11 mouse cellular contexts compared by ENCODE assay signal in the genomic region with DNA sequence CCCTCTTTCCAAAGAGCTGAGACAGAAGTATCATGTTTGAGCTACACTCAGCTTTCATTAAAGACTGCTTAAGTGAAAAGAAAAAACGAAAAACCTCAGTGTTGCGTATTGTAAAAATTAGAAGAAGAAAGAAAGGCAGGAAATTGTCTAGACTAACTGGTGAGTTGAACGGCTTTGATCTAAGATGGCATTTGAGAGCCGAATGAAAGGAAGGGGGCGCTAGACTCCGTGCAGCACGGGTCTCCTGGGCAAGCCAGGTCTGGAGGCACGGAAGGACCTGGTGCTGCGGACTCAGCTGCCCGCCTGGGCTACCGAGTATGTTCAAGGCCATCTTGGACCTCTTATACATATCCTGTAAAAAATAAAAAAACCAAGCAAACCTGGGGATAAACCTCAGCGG. TPM values are rescaled to one million over a fixed set of nuclear protein-coding genes. Genes with fewer than 3 reads are reported as not detected.
DNase-seq lines count a peak whose midpoint lies in the region; ATAC-seq and TF ChIP-seq lines count a peak whose summit lies in the region.
"Had no signal": no experiment of that assay in that cellular context is flagged by ENCODE, and none has a peak within 500 bp of the region (broad histone marks: within the 10 kb centered on the region; RNA-seq: fewer than 3 reads in every experiment).

No protein-coding gene starts in this region.

- TF ChIP-seq CTCF in forebrain, postnatal 0 days (IDR thresholded peaks at IDR 0.05; ENCODE audit: low read depth): peak; percentile 36
- TF ChIP-seq CTCF in lung, adult 2 months (IDR thresholded peaks at IDR 0.05; ENCODE audit: insufficient read depth, low read length): 0 out of 2 replicates have a peak, but pooled peaks have one; percentile 11
- peak; percentile 19 for TF ChIP-seq CTCF in Patski (IDR thresholded peaks at IDR 0.05)

- no peak overlapping the region for H3K4me3 ChIP-seq in forebrain, postnatal 0 days (ENCODE audit: low read depth, low read length)
- H3K4me3 ChIP-seq in forebrain, embryonic 12.5 days (replicated peaks): no peak overlapping the region
- H3K4me3 ChIP-seq in lung, adult 2 months (replicated peaks; ENCODE audit: extremely low read depth, low read depth, low read length): no peak overlapping the region
- H3K4me3 ChIP-seq: heart, embryonic 12.5 days; midbrain, embryonic 12.5 days had no signal

- no peak overlapping the region for H3K9ac ChIP-seq in forebrain, postnatal 0 days
- H3K9ac ChIP-seq in forebrain, embryonic 12.5 days: no peak overlapping the region
- H3K9ac ChIP-seq: heart, embryonic 12.5 days; midbrain, embryonic 12.5 days had no signal

- H3K36me3 ChIP-seq in forebrain, postnatal 0 days (ENCODE audit: insufficient read depth): no peaks in the 10 kb centered on the region
- no peaks in the 10 kb centered on the region for H3K36me3 ChIP-seq in forebrain, embryonic 12.5 days (replicated peaks)
- H3K36me3 ChIP-seq: midbrain, embryonic 12.5 days had no signal

- H3K27me3 ChIP-seq in forebrain, postnatal 0 days (ENCODE audit: insufficient read depth, low read length): no peaks in the 10 kb centered on the region
- H3K27me3 ChIP-seq in forebrain, embryonic 12.5 days: no peaks in the 10 kb centered on the region
- no peaks in the 10 kb centered on the region for H3K27me3 ChIP-seq in Patski
- H3K27me3 ChIP-seq: heart, embryonic 12.5 days; midbrain, embryonic 12.5 days had no signal

- ATAC-seq in forebrain, postnatal 0 days: no peak
- no peak for ATAC-seq in forebrain, embryonic 12.5 days (ENCODE audit: low FRiP score)
- no peak for ATAC-seq in Patski

- H3K4me1 ChIP-seq in forebrain, postnatal 0 days (ENCODE audit: insufficient read depth): peaks cover 4% of the 10 kb centered on the region; the same call in 1 of the 2 replicates
- peaks cover 11% of the 10 kb centered on the region for H3K4me1 ChIP-seq in forebrain, embryonic 12.5 days
- no peaks in the 10 kb centered on the region for H3K4me1 ChIP-seq in lung, adult 2 months (ENCODE audit: control insufficient read depth, insufficient read depth, low read length)

- no peak for DNase-seq in forebrain, postnatal 0 days
- no peak for DNase-seq in lung, adult 2 months
- no peak for DNase-seq in lung, postnatal 4 days
- DNase-seq in Patski (ENCODE audit: low read depth, low spot score): no peak
- DNase-seq in mesoderm, embryonic 11.5 days (ENCODE audit: low read depth, low spot score): peak; percentile 10
- DNase-seq in layer of hippocampus, adult 9-11 months: no peak
- no peak for DNase-seq in layer of hippocampus, adult 11-12 months (ENCODE audit: low spot score)
- DNase-seq: cerebellum, adult 11 months had no signal

- WGBS in forebrain, postnatal 0 days: 59% methylated on average over 12 of the region's 12 CpGs
- WGBS in forebrain, embryonic 12.5 days: 61% methylated on average over 12 of the region's 12 CpGs
- WGBS in lung, adult 2 months: 59% methylated on average over 12 of the region's 12 CpGs

- CTCF ChIA-PET in Patski (lab: Charles Lee): interaction anchor here (0.7 to 1.4 kb wide), 4 partner anchors 52 to 182 kb away, joined by 3 to 4 read pairs (median 3); partner anchors contain the start of gene Ppp2r5e

- POLR2A ChIA-PET in Patski (lab: Charles Lee): no interaction called here

- no peaks in the 10 kb centered on the region for H3K9me3 ChIP-seq in forebrain, postnatal 0 days (ENCODE audit: low read length)
- H3K9me3 ChIP-seq in forebrain, embryonic 12.5 days: no peaks in the 10 kb centered on the region
- H3K9me3 ChIP-seq: heart, embryonic 12.5 days had no signal

- TF ChIP-seq POLR2A in lung, adult 2 months (IDR thresholded peaks at IDR 0.05; ENCODE audit: borderline replicate concordance, extremely low read depth, low read depth, low read length): no peak

- H3K4me2 ChIP-seq in forebrain, postnatal 0 days (ENCODE audit: low read depth): no peak overlapping the region
- H3K4me2 ChIP-seq in forebrain, embryonic 12.5 days: no peak overlapping the region
- H3K4me2 ChIP-seq: heart, embryonic 12.5 days; midbrain, embryonic 12.5 days had no signal

- in situ Hi-C loops in Patski (cut with MboI; ENCODE audit: low pct_unique_long_range_greater_than_20kb): loop anchor here (25.0 kb wide), 1 partner anchor 1336 kb away; the partner anchor contains the start of gene Gm11042

- no peak overlapping the region for H3K27ac ChIP-seq in forebrain, postnatal 0 days (ENCODE audit: low read depth, low read length)
- H3K27ac ChIP-seq in forebrain, embryonic 12.5 days: no peak overlapping the region
- H3K27ac ChIP-seq: midbrain, embryonic 12.5 days had no signal

RNA-seq across cellular contexts. Expression of gene Wdr89, which starts 21.1 kb away (rescaled TPM):
- 3.8 and 4.8 TPM in 2 replicates for total RNA-seq in forebrain, postnatal 0 days (2014; rRNA removed)
- polyA plus RNA-seq in forebrain, postnatal 0 days (2015; fragmentation: Nextera tagmentation; extraction: Ambion mirVana): 3.1 and 4.9 TPM in 2 replicates
- 9.0 and 9.7 TPM in 2 replicates for polyA plus RNA-seq in forebrain, embryonic 12.5 days (2016; fragmentation: Nextera tagmentation; extraction: Ambion mirVana)
- 1.3 and 2.0 TPM in 2 replicates for polyA plus RNA-seq in lung, adult 2 months (2012; rRNA removed)
- polyA plus RNA-seq in Patski (2021): 21.5 TPM

RNA-seq across cellular contexts. Expression of gene Ppp2r5e, which starts 52.2 kb away (rescaled TPM):
- total RNA-seq in forebrain, postnatal 0 days (2014; rRNA removed): 35.4 and 50.8 TPM in 2 replicates
- polyA plus RNA-seq in forebrain, postnatal 0 days (2015; fragmentation: Nextera tagmentation; extraction: Ambion mirVana): 22.7 and 26.7 TPM in 2 replicates
- 27.4 and 28.3 TPM in 2 replicates for polyA plus RNA-seq in forebrain, embryonic 12.5 days (2016; fragmentation: Nextera tagmentation; extraction: Ambion mirVana)
- 13.8 and 23.3 TPM in 2 replicates for polyA plus RNA-seq in lung, adult 2 months (2012; rRNA removed)
- polyA plus RNA-seq in Patski (2021): 51.4 TPM
